Mouse (Mus musculus) WW6 (cell line): ENCODE data around the gene Oxct1.

Source experiments
- DNase-seq: peaks from one replicate; pipeline ENCODE4 v3.0.0-alpha.2; 2013; ENCODE audit warnings: low read depth, low spot score

The Oxct1 gene

DNA sequence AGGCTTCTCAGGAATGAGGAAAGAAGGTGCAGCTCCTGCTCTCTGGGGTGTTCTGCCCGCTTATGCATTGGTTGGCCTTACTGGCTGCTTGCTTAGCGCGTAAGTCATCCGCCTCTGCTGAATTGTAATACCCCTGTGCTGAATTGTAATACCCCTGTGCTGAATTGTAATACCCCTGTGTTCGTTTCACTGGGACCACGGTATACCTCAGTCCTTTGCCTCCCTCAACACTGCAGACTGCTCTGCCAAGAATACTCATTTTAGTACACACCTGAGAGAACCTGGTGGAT lies 2.2 kb downstream of the Oxct1 start:
- DNase-seq, result no peak

DNA sequence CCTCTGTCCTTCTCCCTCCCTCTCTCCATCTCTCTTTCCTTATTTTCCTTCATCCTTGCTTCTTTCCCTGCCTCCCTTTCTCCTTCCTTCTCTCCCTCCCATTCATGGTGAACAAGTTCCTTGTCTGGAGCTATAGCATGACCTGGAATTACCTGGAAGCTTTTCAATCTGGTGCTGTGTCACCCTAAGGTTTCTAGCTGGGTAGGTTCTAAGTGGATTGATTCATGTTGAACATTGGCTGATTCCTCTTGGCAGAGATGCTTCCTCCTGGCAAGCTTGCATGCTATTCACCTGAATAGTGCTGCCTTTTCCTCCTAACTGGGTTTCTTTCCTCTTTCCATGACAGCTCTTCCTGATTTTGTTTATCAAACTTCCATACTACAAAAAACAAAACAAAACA lies 2.8 kb downstream of the Oxct1 start:
- no peak for DNase-seq

DNA sequence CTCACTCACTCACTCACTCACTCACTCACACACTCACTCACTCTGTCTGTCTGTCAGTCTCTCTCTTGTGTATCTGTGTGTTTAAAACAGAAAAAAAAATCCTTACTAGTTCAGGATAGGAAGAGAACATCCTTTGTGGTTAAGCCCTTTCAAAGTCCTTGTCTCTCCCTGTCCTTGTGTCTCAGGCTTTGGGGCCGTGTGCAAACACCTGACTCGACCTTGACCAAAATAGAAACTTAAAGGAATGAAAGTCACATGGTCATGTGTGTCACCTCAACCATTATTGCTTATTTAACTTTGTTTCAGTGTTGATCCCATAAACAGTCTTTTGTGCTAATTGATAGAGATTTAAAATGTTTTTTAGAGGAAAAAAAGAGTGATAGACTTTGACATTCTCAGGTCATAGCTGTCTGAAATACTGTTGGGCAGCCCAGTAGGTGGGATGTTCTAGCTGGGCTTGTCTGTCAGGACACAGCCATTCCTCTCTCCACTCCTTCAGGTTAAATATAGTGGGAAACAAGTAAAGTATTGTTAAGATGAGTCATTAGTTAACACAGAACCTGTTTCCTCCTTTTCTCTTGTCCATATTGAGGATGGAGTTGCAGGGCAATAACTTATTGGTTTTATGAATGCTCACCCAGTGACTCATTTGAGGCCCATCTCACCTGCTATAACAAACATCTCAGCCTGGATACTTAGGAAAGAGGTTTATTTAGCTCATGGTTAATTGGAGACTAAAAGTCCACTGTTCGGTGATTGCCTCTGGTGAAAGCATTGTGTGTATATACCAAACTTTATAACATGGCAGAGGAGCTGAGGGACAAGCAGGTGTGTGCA lies 7.2 kb downstream of the Oxct1 start:
- no peak for DNase-seq

DNA sequence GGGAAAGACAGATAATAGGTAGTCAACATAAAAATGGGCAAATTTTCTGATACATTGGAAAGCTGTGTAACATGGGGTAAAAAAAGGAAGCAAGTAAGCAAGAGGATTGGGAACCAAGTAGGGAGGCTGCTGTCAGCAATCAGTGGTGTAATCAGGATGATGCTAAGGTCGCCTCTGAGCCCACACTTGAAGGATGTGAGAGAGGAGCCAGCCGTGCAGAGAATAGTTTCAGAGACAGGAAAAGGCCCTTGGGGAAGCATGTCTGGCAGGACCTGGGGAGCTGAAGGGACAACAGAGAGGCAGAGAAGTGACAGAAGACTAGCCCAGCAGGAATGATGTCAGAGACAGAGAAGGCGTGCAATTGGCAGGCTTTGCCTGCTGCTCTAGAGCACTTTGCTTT lies 16.2 kb downstream of the Oxct1 start:
- no peak for DNase-seq

DNA sequence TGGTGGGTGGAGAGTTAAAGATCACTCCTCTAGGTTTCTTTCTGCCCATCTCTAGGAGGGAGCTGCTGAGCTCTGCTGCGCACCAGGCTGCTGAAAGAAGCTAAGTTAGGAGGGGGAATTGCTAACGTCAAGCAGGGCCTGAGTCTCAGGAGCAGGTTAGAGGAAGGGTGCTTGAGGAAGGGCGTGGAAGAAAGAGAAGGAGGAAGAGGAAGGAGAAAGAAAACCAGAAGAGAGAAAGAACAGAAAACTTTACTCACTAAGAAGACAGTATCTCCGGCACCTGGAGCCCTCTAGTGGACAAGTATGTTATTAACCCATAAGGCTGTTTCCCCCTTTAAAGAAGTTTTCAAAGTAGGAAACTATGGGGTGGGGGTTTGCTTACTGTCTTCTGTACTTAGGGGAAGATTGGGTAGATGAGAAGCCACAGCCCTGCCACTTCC lies 16.9 kb downstream of the Oxct1 start:
- no peak for DNase-seq

DNA sequence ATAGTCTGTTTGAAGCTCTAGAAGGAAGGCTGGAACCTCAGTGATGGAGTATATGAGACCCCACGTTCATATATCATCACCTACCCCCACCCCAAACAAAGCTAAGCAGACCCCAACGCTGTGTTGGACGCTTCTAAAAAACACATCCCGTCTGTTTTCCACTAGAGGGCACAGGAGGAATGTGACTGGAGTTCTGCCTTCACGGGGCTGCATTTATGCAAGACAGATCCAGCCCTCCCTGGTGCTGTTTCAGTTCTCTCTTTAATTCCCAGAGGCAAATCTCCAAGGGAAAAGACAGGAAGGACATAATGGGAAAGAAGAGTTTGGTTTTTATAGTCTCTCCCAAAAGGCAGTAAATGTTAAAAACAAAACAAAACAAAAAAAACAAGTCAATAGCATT lies 30.4 kb downstream of the Oxct1 start:
- no peak for DNase-seq

DNA sequence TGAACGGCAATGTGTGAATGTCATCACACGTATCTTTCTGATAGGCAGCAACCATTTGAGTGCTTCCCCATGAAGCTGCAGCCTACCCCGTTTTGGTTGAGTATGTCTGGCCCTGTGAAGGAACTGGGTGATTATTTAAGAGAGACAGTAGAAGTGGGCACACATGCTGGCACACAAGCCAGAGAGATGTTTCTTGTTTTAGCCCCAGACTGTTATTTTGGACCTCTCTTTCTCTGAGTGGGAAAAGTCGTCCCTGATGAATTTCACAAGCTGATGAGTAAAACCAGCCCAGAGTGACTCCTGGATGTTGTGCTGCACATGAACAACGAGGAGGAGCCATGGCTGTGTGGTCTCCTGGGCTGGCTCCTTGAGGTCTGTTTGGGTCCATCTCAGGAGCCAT lies 37.4 kb downstream of the Oxct1 start:
- no peak for DNase-seq

DNA sequence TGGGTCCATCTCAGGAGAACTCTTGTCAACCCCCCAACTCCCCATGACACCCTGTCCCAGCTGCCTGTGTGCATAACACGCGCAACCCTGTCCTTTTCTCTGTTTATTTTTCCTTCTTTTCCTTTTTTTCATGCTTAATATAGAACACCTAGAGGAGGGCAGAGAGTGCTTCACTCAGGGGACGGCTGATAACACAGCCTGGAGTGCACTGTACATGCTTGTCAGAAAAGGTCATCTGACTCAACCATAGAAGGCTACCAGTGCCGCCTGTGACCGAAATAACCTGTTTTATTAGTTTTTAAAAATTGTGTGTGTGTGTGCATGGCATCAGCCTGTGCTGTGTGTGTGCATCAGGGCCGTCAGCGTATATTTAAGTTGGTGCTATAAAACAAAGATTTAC lies 37.8 kb downstream of the Oxct1 start:
- no peak for DNase-seq

DNA sequence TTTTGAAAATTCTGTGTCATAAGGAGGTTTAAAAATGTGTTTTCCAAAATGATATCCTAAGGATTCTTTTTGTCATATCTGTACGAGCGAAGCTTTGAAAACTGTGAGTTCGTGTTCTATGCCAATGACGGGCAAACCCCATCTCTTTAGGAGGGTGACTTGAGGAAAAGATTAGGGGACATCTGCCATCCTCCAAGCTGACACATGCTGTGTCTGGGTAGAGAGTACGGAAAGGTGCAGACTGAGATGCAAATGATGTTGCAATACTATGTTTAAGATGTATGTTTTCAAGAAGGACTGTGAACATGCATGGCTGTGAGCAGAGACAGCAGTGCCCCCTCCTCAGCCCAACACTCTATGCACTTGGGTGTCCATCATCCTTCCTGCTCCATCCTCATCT lies 38.5 kb downstream of the Oxct1 start:
- DNase-seq, result no peak

DNA sequence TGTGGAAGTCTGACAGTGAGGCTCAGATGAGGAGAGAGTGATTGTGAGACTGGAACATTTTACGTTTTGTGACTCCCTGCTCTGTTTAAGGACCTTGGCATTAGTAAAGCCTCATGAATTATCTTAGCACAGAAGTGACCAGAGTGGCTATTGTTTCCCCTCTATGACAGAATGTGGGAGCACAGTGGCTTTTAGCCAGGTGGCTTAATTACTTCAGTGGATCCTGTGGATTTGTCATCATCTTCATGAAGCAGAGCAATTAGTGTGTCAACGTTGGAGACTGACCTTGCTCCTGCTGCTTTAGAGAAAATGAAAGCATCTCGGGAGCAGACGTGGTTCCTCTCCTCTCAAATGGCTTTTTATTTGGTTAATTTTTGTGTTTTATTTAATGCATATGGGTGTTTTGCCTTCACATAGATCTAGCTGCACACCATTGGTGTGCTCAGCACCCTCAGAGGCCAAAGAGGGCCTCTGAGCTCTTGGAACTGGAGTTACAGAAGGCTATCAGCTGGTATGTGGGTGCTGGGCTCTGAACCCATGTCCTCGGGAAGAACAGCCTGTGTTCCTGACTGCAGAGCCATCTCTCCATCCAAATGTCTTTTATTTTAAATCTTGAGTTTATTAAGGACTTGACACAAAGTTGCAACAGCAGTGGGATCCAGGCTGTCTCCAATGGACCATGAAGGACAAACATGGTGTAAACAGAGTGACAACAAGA lies 41.2 kb downstream of the Oxct1 start:
- DNase-seq, result no peak

DNA sequence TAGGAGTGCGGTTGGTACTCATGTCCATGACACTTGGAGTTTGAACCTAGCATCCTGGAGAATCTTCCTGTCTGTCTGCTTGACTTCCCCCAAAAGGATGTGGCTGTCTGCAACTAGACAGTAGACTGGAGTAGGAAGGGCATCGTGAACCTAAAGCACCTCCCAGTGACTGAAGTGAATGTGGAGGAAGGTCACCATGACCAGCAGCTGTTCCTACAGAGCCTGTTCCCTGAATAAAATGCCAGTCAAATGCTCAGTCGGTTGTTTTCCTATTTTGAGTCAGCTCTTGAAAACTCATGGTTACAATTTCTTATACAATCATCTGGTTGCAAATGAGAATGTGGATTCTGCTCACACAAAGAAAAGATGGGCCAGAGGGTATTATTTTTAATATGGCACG lies 51.8 kb downstream of the Oxct1 start:
- DNase-seq, result no peak

DNA sequence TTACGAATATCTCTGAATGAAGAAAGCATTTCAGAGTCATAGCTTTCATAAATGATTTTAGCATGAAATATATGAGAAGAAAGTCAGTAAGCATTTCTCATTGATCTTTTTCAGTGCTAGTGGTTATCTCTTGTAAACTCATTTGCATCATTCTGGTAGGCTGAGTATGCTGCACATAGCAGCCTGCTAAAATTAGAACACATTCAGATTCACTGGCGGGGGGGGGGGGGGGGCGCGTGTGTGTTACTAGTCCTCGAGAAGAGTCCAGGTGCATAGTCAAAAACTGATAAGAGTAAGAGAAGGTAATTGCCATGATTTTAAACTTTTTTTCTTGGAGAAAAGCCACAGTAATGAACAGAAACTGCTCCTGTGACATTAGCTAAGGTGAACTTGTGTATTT lies 52.6 kb downstream of the Oxct1 start:
- DNase-seq, result no peak

DNA sequence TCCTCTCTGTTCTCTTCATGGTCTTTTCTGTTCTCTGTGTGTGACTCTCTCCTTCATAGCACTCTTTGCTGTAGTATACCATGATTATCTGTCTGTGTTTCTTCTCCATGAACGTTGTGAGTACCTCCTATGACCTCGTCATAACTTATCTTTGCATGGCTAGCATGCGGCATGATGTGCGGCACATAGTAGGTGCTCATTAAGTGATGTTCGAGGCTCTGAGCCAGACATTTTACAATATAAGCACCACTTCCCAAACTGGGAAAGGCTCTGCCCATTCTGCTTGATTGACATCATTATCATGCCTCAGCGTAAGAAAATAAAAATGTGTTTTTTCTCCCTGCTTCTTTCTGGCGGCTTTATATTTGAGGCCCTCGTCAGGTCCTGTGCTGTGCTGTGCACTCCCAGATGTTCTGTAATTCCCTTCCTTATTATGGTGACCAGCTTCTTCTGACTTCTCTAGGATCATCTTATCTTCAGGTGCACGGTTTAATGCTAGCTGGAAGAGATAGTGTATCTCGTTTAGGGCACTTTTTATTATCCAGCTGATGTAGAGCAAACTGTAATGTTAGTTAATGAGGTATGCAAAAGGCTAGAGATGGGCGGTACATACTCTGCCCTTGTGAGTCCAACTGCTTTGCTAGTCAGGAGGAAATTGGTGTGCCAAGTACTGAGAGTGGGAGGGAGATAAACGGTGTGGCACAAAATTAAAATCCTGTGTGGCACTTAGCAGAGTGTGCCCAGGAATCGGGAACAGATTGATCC lies 53.4 kb downstream of the Oxct1 start:
- DNase-seq, result no peak

DNA sequence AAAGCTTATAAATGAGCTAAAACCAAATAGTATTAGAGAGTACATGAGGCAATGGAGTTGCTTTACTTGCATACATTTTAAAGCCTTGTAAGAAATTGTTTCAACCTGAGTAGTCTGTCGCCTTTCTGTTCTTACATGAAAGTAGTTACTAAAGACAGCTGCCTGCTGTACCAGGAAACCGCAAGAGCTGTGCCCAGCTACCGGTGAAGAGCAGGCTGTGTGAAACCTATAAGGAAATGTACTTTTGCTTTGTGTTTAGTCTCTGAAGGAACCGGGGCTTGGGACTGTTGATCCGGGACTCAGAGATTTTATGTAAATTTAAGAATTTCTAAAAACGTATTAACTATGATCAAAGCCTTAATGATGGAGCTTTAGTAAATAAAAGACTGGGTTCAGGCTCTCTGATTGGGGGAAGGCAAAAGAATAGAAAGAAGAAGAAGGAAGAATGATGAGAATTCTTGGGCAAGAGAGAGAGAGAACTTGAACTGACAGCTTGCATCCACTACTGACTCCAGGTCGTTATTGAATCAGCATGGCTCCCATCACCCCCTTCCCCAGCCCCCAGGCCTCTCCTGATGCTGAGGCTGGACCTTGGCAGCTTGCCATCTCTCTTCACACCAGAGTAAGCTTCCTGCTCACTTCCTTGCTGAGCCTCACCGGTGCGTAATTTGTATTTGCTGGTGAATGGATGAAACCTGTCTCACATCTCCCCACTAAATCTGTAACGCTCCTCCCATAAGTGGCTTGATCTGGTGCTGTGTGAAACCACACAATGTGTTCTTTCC lies 59.6 kb downstream of the Oxct1 start:
- no peak for DNase-seq

DNA sequence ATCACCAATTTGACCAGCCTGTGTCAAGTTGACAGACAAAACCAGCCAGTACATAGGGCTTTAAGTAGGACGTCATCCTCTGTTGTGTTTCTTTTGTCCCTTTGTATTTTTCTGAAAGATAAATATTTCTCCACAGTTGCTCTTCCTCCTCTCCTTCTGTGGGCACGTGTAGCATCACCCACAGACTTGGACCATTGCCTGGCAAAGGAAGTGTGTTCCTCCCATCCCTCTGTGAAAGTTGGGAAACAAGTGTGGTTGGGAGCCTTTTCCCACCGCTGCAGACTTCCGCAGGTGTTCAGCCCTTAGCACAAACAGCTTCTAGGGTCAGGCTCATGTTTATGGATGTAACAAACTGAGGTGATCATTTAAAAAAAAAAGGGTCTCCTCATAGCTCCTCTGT lies 61.3 kb downstream of the Oxct1 start:
- DNase-seq, result no peak

DNA sequence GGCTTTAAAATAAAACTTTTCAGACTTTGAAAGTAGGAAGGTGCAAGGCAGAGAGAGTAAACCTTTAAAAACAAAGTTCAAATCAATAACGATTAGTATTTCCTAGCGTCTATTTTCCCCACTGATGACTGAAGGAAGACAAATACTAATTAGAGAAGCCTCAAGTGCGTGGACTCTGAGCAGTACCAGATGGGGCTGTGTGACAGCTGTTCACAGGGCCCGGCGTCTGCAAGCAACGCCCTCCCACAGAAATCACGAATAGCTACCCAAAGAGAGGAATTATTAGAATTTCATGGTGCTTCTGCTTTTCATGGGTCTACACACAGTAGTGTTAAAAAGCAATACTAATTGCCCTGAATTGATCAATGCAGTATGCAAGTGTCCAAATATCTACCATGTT lies 61.7 kb downstream of the Oxct1 start:
- no peak for DNase-seq

DNA sequence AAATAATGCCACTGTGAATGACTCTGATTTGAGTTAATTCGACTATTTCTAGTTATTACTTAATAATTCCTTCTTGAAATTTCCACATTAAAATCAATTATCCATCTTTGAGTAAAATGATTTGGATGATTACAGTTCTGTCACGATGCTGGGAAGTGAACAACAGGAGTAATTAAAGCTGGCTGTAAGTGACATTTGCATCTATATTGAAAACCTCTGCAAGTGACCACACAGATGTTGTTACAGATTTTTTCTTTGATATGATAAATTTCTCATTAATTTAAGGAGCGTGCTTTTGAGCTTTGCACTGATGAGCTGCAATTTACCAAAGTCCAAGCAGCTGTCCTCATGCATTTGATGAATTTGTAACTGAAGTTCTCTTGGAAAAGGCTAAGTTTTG lies 64.4 kb downstream of the Oxct1 start:
- no peak for DNase-seq

DNA sequence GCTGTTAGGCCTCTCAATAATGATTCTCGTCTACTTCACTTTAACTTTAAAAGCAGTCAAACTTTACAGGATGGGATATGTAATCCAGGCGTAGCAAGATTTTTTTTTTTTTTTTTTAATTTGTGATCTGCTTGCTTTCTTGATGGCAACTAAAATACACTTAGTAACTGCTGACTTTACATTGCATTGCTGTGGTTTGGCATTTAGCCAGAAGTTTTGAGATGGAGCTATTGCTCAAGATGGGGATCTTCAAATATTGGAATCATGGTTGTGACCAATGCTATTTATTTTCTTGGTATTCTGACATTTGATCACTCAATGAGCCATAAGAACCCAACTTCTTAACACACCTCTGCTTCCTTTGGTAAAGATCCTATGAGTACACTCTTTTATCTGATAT lies 66.4 kb downstream of the Oxct1 start:
- DNase-seq, result no peak

DNA sequence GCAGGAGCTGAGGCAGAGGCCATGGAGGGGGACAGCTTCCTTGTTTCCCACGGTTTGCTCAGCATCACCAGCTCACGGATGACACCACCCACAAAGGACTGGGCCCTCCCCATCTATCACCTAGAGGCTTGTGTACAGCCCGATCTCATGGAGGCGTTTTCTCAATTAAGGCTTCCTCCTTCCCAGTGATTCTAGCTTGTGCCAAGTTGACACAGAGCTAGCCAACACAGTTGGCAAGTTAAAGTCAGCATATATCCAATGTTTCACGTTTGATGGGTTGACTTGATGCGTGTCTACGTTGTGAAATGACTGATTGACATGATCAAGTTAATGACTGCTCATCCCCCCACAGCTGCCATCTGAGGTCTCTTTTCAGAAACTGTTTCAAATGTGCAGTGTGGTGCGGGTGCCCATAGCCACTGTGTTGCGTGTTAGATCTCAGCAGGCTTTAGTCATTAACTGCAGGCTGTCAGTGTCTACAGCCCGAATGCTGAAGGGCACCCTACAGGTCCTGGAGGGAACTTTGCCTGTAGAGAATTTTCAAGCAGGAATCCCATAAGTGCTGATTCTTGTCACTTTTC lies 74.2 kb downstream of the Oxct1 start:
- DNase-seq, result no peak

DNA sequence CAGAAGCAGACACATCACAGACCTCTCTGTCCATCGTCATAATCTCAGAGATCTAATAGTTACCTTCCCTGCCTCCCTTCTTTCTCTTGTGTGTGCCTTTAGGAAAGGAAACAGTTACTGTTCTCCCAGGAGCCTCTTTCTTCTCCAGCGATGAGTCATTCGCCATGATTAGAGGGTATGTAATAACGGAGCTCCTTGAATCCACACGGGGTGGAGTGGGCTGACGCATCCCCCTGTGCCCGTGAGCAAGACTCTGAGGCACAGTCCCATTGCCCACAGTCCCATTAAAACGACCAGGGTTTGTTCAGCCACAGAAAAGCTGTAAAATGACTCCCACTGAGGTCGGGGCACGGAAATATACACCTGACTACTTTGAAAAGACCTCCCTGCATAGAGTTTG lies 74.8 kb downstream of the Oxct1 start:
- no peak for DNase-seq

DNA sequence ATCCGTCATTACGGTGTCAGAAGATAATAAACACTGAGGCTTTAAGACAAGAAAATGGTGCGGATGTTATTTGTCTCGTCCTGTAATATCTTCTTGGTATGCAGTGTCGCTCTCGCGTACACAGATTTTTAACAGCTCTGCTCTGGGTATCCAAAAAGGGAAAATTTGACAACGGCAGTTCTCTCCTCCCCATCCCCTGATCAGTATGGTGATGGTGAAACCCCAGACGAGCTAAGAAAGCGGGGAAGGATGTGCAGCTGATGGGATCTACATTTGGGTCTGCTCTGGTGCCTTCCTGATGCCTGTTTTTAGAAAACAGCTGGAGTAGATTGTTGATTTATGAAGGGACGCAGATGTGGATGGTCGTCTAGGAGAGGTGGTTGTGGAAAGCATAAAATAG lies 78.1 kb downstream of the Oxct1 start:
- no peak for DNase-seq

DNA sequence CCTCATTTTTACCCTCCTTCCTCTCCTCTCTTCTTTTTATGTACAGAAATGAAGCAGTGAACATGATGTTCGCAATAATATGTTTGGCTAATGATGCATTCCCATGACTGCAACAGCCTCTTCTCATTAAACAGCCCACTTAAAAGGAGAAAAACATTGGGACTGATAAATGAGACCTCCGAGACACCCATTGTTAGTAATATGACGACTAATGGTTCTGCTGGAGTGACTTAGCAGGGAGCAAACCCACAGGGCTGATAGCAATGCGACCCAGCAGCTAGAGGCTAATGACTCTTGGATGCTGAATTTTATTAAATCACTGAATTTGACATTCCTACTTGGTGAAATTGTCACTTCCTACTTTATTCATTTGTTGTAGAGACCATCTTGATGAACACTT lies 79.3 kb downstream of the Oxct1 start:
- DNase-seq, result no peak
